Mouse (Mus musculus) common myeloid progenitor, adult 5-6 weeks (primary cell): ENCODE data around the gene Fam227a. TPM values are rescaled to one million over a fixed set of nuclear protein-coding genes. Genes with fewer than 3 reads are reported as not detected.

Experiments used
- ATAC-seq: replicated peaks from 2 replicates; pipeline ENCODE4 v1.8.0; 2016; ENCODE audit warnings: low read depth, mild to moderate bottlenecking, moderate TSS enrichment, inconsistent platforms; ENCODE audit not compliant: poor library complexity, severe bottlenecking
- total RNA-seq: library from RNA; stranded (forward); fragments of 200-1000, 187-1606 nt; gene quantifications from 2 replicates; pipeline ENCODE4 v1.2.3, GENCODE M21; 2017

The Fam227a gene
- 2.8 and 2.9 TPM in 2 replicates for total RNA-seq

DNA sequence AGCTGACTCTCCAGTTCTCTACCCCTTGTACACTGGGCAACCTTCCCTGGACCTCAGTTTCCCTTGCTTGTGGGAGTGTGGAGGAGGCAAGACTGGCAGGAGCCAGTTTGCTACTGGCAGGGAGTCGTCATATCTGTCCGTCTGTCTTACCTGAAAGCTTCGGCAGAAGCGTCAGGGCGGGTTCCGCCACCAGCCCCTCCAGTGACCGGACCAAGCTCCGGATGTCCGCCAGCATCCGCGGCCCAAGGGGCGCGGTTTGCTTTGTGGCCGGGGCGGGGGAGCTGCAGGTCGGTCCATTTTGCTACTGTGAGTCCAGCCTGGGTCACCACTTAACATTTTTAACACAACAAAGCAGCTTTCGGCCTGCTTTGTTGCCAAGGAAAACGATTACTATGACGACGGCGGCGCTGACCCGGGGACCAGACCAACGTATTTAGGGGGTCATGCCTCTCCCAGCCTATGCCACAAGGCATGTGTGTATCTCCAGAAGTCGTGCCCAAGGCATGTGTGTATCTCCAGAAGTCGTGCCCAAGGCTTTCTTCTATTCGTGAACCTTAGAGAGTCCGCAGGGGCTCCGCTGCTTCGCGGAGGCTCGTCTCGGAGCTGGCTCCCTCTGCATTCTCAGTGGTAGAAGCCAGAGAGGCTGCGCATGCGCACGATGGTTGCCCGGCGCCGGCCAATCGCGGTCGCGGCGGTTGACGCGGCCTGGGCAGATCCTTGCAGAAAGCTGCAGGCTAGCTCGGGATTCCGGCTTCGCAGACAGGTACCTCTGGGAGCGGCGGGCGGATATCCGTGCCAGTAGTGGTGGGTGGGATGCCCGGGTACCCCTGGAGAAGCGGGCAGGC is at the start of gene Fam227a, which contains the start of gene Cby1:
Gene Fam227a (minus strand): TSS at position 426 of the 845 bp plus-strand sequence.
Gene Cby1 (plus strand): TSS at position 669 of the 845 bp plus-strand sequence.
- peak; percentile 84 for ATAC-seq

DNA sequence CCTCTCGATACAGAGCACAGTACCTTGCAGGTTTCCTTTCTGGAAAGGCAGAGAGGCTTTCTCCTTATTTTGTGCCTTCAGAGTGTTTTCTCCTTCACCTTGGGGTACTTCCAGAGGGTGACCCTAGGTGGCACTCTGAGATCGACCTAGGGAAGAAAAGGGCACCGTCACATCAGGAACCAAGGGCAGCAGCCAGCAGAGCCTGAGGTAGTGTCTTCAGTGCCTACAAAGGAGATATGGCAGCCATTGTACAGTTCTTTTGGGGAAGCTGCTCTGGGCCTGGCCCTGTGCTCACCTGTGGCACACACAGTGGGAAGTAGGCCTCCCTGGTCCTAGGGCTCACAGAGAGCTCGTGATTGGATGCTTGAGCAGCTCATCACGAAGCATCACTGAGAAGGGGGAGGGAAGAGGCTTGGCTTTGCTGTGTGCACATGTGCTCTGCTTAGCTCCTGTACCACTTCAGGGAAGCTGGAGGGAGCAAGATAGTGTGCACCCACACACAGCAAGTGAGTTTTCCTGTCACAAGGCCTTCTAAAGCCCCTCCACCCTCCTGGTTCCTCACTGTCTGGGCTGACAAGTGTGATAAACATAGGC is 49.6 kb upstream of the Fam227a start:
- no peak; the same call in 1 of the 2 replicates for ATAC-seq

DNA sequence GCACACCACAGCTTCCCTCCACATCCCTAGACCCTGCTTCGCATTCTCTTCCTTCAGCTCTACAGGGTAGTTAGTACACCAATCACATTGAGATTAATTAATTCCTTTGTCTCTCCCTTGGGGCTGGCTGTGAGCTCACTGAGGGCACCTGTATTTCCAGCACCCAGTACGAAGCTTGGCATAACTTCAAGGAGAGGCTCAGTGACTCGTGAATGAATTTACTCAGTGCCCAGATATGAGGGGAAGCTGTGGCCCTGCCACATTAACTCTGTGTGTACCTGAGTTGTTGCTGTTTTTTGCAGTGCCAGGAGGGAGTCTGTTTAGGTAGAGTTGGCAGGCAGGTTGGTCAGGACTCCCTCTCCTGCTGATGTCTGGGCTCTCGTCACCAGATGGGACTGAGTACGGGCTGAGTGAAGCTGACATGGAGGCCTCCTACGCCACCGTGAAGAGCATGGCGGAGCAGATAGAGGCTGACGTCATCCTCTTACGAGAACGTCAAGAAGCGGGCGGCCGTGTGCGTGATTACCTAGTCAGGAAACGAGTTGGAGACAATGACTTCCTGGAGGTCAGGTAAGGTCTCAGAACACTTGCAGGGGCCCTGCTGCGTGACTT is 48.0 kb upstream of the Fam227a start:
- ATAC-seq = no peak

DNA sequence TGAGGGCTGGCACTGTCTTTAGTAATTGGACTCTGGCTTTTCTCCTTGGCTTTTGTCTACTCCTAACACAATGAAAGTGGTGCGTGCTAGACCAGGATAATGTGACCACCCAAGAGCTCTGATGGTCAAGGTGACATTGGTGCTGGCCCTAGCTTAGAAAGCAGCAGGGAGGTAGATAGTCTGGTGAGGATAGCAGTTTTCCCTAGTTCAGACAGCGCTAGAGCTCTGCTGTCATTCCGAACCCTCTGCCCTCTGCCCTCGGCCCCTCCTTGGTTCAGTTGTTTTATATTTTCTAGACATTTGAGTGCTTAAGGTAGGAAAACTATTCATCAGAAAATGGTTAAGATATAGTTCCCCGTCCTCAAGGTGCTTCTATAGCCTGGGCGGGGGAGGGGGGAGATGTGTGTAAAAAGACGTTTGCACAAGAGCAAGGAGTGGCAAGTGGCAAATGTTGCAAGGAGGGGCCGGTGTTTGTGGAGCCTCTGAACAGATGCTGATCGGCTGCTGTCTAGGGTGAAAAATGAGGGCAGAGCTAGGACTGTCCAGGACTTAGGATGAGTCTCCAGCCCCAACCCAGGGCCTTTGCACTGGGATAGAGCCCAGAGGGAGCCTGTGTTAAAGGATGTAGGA is 38.9 kb upstream of the Fam227a start:
- no peak for ATAC-seq

DNA sequence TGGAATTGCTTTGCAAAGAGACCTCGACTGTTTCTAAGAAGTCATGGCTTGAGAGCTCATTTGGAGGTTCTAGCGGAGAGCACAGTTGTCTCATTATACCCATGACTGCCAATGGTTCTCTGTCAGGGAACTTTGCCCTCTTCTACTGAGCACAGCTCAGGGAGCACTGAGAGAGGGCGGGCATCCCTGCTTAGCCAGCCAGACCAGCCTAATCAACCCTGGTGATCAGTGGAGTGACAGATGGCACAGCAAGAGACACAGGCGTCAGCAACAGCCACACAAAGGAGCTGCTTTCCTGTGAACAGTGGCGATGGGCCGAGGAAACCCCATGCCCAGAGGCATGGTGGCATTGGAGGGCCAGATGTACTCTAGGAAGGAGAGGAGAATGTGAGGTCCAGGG is 38.3 kb upstream of the Fam227a start:
- no peak for ATAC-seq

DNA sequence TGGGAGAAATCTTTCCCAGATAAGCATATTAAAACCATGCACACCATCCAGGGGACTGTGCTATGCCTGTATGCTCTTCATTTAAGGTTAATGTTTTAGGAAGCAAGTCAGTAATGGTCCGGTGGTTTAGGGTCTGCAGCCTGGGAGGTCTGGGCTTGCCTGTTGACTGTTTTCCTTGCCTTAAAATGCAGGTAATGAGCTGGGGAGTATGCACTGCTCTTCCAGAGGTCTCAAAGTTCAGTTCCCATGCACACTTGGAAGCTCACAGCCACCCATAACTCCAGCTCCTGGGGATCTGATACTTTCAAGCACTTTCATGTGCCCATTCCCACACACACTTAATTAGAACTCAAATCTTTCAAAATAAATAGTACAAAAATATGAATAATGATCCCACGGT is 37.8 kb upstream of the Fam227a start:
- ATAC-seq = no peak

DNA sequence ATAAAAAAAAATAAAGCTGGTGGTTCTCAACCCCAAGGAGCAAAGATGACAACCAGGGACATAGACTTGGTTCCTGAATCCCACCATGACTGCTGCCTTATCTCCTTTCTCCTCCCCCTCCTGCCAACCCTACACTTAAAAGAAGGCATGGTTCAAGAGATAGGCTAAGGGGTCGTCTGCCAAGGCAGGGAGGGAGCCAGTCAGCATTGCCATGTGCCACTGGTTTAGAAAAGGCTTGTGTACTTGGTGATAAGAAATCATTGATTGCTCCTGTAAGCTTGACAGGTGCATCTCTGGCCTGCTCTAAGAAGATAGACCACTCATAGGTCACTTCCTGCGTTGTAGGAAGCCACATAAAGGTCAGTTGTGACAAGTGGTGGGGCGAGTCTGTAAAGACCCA is 36.8 kb upstream of the Fam227a start:
- peak; percentile 21; the same call in 1 of the 2 replicates for ATAC-seq

DNA sequence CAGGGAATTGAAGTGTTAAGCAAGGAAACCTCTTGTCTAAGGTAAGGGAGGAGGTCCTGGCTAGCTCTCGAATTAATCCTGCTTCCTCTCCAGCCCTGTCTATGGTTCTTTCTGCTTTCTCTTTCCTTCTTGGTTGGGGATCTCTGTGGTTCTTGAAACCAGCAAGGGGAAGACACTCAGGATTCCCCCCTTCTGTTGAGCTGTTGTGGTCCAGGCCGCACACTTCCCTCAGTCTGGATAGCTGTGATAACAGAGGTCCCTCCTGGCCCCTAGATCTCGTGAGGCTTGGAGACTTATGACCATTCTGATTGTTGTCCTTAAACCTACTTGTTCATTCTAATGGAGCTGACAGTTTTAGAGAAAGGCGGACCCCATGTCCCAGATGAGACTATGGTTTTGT is 35.8 kb upstream of the Fam227a start:
- ATAC-seq = peak; percentile 59

DNA sequence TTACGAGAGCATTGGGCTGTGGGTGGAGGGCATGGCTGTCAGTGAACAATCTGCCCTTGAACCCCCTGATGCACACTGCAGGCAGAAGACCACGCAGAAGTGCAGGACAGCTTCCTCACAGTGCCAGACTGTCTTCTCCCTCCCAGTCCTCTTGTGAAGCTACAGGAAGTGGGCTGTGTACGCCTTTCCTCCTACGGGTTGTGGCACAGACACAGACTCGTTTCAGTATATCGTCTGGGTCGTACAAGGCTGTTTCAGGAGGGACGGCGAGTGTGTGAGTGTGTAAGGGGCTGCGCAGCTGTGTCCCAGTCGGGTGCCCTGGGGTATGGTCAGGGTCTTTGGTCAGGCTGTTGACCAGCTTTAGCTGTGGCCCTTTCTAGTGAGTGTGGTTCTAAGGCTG is 35.0 kb upstream of the Fam227a start:
- peak; percentile 31 for ATAC-seq

DNA sequence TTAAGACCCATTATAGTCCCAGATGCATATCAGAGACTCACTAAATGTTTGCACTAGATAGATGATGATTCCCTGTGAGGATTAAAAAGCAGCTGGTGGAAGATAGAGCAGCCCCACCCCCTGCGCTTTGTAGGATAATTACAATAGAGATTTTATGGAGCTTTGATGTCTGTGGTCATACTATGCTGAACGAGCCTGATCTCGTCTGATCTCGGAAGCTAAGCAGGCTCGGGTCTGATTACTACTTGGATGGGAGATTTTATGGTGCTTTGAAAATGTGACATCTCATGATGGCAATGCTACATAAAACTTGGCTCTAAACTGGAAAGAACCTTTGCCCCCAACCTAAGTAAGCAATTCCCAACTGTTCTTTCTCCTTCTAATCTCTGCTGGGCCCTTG is 33.6 kb upstream of the Fam227a start:
- ATAC-seq = no peak

DNA sequence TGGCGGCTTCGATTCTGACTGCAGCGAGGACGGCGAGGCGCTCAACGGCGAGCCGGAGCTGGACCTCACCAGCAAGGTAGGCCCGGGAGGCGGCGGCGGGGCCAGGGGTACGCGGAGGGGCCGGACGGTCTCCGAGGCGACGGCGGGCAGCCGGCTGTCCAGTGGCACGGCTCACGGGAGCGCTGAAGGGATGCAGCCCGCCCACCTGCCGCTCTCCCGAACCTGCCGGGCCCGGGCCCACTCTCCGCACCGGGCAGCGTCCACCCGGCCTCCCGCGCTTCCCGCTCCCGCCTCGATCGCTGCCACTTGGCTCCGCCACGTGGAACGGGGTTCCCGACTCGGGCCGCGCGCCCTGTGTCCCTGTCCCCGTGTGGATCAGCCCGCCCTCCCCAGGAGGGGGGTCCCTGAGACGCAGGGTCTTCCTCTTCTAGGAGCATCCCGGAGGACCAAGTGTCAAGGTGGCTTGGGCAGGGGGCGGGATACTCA is 32.3 kb upstream of the Fam227a start:
- no peak for ATAC-seq

DNA sequence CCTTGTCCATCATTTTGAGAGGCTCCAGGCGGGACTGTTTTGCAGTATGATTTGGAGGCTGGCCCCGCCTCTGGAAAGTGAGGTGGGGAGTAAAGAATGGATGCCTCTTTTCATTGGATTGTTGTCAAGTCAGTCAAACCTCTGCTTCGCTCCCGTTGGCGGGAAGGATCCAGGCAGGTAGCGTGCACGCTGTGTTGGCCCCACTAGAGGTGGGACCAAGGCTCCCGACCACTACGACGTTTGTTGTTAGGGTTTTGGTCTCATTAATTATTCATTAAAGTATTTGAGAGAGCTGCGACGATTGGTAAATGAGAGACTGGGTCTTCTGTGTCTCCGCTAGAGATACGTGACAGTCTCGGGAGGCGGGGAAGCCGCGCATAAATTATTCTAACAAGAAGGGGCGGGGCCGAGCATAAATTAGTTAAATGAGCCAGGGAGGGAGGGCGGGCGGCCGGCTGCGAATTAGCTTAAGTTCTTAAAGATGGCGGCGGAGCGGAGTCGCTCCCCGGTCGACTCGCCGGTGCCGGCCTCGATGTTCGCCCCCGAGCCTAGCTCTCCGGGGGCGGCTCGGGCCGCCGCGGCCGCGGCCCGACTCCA is 31.8 kb upstream of the Fam227a start, which contains the start of gene Gtpbp1:
Gene Gtpbp1 (plus strand): TSS at position 420 of the 597 bp plus-strand sequence.
- peak; percentile 70 for ATAC-seq

DNA sequence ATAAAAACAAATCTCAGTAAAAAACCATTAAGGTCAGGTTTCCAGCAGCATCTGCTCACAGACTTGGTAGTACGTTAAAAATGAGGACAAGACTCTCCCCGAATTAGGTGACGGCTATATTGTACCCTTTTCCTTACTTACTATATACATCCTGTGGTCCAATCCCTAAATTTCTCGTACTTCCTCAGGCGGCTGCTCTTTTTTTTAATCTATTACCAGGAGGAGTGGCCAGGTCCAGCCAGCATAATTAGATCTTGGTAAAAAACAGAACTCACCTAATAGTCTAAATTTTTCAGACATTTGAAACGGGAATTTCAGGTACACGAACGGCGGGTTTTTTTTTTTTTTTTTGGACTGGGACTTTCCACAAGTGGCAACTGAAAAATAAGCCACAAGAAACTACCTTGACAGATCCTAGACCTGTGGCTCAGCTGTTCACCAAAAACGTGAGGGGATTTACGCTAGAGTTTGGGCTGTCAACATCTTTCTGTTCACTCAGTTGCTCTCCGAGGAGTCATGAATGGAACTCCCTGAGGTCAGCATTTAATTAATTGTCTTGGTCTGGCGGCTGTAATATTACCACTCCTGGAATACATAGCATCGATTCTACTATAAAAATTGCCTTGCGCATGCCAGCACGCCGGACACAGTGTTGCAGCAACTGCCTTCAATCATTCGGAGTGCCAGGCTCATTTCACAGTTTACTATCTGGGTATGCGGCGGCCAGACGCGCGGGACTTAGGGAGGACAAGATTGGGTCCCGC is 31.1 kb upstream of the Fam227a start:
- ATAC-seq = no peak

DNA sequence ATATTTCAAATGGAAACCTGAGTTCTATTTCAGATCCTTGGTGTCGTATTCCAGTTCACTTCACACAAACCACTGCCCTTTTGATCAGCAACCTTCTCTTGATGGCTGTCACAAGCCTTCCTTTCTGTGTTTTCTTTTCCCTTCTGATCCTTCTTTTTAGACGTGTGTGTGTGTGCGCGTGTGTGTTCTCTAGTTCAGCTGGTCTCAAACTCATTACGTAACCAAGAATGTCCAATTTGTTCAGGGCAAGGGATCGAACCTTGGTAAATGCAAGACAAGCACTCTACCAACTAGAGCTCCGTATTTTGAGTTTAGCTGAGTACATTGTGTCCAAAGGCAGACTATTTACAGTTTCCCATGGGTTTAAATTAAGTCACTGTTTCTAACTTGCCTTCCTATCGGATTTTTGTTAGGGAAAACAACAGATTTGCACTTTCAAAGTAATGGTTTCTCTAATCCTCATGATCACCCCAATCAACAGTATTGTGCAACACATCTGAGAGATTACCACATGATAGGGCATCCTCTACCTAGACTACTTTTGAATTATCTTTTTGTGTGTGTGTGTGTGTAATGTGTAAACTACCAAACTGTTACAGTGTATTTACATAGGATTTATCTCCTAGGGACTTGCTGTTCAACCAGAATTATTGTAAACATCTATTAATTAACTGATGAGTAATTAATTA is 29.7 kb upstream of the Fam227a start:
- no peak for ATAC-seq

DNA sequence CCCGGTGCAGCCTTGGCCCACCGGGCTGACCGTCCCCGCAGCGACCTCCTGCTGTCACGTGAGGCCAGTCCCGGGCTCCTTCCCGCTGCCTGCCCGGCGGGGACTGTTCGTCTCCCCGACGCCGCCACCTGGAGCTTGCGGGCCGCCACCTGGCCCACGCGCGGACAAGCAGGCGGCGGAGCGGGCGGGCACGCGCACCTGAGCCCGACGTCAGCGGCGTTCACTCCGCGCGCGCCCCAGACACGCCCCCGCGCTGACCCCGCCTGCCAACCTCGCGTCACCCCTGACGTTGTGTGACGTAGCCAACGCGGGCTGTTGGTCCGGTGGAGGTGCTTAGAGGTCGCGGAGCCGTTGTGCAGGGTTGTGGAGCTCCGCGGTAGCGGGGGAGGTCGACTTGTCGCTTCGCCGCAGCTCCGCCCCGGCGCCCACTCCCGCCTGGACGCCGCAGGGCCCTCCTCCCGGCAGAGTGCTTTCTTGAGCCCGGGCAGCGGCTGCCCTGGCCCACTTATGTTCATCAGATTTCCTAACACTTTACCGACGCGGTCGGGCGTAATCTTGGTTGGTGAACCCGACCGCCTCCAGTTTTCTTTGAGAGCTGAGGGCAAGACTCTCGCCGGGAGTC is 29.0 kb upstream of the Fam227a start, which contains the start of gene Josd1:
Gene Josd1 (minus strand): TSS at position 274 of the 622 bp plus-strand sequence.
- peak; percentile 63 for ATAC-seq

DNA sequence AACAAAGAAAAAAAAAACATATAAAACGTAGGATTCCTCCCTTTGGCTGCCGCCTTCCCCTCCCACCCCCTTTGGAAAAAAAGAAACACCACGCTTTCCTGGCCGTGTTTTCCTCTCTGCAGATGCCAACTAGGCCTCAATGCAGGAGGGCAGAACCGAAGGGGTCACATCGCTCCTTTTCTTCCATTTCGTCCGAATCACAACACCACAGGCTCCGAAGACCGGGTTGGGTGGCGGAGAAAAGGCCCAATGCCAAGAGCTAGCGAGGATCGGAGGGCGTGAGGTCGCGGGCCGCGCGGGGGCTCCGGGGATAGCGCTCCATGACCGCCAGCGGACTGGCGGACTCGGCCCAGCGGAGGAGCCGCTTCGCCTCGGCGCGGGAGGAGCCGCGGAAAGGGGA is 28.4 kb upstream of the Fam227a start:
- no peak for ATAC-seq

DNA sequence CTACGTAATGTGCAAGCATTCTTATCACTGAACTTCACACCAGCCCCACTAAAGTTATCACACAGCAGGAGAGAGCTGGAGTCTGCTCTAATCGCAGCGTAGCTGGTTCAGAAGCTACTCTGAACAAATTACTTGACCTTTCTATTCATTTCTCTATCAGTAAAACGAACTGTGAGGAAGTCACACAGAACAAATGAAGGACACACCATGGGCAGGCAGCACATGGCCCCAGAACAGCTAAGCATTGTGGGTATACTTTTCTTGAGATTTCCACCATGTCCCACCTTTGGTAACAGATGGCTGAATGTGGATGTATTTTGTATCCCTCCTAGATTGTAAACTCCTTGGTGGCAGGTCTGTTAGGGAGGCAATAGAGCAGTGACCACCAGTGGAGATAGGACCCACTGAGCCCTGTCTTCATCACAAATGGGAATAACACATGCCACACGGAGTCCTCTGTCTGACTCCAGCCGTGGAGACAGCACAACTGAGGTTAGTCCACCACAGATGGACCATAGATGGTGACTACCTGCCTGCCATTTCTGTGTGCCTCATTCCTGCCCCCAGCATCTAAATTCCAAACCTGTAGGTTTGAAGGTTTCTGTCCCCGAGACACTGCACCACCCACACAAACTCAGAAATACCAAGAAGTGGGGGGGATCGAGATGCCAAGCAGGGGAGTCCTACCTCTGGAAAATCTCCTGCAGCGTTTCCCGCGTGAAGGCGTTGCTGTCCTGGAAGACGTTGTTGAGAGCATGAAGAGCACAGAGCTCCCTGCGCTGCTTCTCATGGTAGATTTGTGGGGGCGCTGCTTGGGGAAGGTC is 27.5 kb upstream of the Fam227a start:
- ATAC-seq = no peak
